Mouse (Mus musculus): ENCODE data around the gene Rdh9. TPM values are rescaled to one million over a fixed set of nuclear protein-coding genes. Genes with fewer than 3 reads are reported as not detected.

The Rdh9 gene
- polyA plus RNA-seq, 1 experiment from 2014 or later = not detected

- ATAC-seq (ENCODE audit: low read depth) = no peak
Measured at GRCm38 (mm10) chr10:127738151-127738882, 37.9 kb upstream of the Rdh9 start.

GRCm38 (mm10) chr10:127739083-127739660, 37.0 kb upstream of the Rdh9 start, which contains the start of gene Zbtb39:
Gene Zbtb39, plus strand, starts transcription at chr10:127739538.
- Histone ChIP-seq H3K9me3 (ENCODE audit: control insufficient read depth, low read length) (no peaks in the 10 kb centered on the region), H3K36me3 (ENCODE audit: control insufficient read depth, insufficient read depth, low read length) (peaks cover 26% of the 10 kb centered on the region), H3K27me3 (ENCODE audit: control insufficient read depth, insufficient read depth, low read length) (no peaks in the 10 kb centered on the region), H3K4me3 (ENCODE audit: low read depth, low read length) (peak within 1 kb of the TSS; percentile 87), H3K4me1 (ENCODE audit: control insufficient read depth, insufficient read depth, low read length) (peaks cover 9% of the 10 kb centered on the region), H3K27ac (ENCODE audit: low read depth, low read length) (peak within 1 kb of the TSS; percentile 70), H3K4me2 (ENCODE audit: low read depth, low read length) (peak within 1 kb of the TSS; percentile 80), H3K9ac (replicated peaks; ENCODE audit: low read depth, low read length) (peak within 1 kb of the TSS; percentile 89)
- 2% methylated on average over 38 of the region's 61 CpGs for WGBS
- ATAC-seq (ENCODE audit: low read depth) = peak; percentile 86

More at GRCm38 (mm10) chr10:127738151-127738882, 37.9 kb upstream of the Rdh9 start:
- Histone ChIP-seq H3K36me3 (ENCODE audit: control insufficient read depth, insufficient read depth, low read length) (peaks cover 17% of the 10 kb centered on the region), H3K9ac (replicated peaks; ENCODE audit: low read depth, low read length) (no peak overlapping the region), H3K4me2 (ENCODE audit: low read depth, low read length) (no peak overlapping the region), H3K27me3 (ENCODE audit: control insufficient read depth, insufficient read depth, low read length) (no peaks in the 10 kb centered on the region), H3K4me3 (ENCODE audit: low read depth, low read length) (no peak overlapping the region), H3K9me3 (ENCODE audit: control insufficient read depth, low read length) (no peaks in the 10 kb centered on the region), H3K4me1 (ENCODE audit: control insufficient read depth, insufficient read depth, low read length) (peaks cover 9% of the 10 kb centered on the region), H3K27ac (ENCODE audit: low read depth, low read length) (no peak overlapping the region)
- 57% methylated on average over 13 of the region's 13 CpGs for WGBS

- no peaks in the 10 kb centered on the region for H3K9me3 ChIP-seq (ENCODE audit: control insufficient read depth, low read length)
- H3K36me3 ChIP-seq (ENCODE audit: control insufficient read depth, insufficient read depth, low read length) = peaks cover 31% of the 10 kb centered on the region
- peaks cover 9% of the 10 kb centered on the region for H3K4me1 ChIP-seq (ENCODE audit: control insufficient read depth, insufficient read depth, low read length)
- H3K27me3 ChIP-seq (ENCODE audit: control insufficient read depth, insufficient read depth, low read length) = no peaks in the 10 kb centered on the region
- peak overlapping the region; percentile 89 for H3K9ac ChIP-seq (replicated peaks; ENCODE audit: low read depth, low read length)
- peak overlapping the region; percentile 80 for H3K4me2 ChIP-seq (ENCODE audit: low read depth, low read length)
- under 1% methylated on average over 43 of the region's 55 CpGs for WGBS
- H3K27ac ChIP-seq (ENCODE audit: low read depth, low read length) = peak overlapping the region; percentile 70
- peak overlapping the region; percentile 87 for H3K4me3 ChIP-seq (ENCODE audit: low read depth, low read length)
- ATAC-seq (ENCODE audit: low read depth) = peak; percentile 70
Measured at GRCm38 (mm10) chr10:127739661-127740161, 36.5 kb upstream of the Rdh9 start.

GRCm38 (mm10) chr10:127744661-127745060, 31.5 kb upstream of the Rdh9 start:
- Histone ChIP-seq H3K4me3 (ENCODE audit: low read depth, low read length) (no peak overlapping the region), H3K9ac (replicated peaks; ENCODE audit: low read depth, low read length) (no peak overlapping the region), H3K36me3 (ENCODE audit: control insufficient read depth, insufficient read depth, low read length) (peaks cover 52% of the 10 kb centered on the region), H3K4me1 (ENCODE audit: control insufficient read depth, insufficient read depth, low read length) (peaks cover 11% of the 10 kb centered on the region), H3K9me3 (ENCODE audit: control insufficient read depth, low read length) (no peaks in the 10 kb centered on the region), H3K4me2 (ENCODE audit: low read depth, low read length) (no peak overlapping the region), H3K27ac (ENCODE audit: low read depth, low read length) (no peak overlapping the region), H3K27me3 (ENCODE audit: control insufficient read depth, insufficient read depth, low read length) (no peaks in the 10 kb centered on the region)
- ATAC-seq (ENCODE audit: low read depth) = no peak
- 63% methylated on average over 5 of the region's 5 CpGs for WGBS

GRCm38 (mm10) chr10:127745886-127746285, 30.3 kb upstream of the Rdh9 start:
- peaks cover 2% of the 10 kb centered on the region; the same call in 1 of the 2 replicates for H3K4me1 ChIP-seq (ENCODE audit: control insufficient read depth, insufficient read depth, low read length)
- peaks cover 52% of the 10 kb centered on the region for H3K36me3 ChIP-seq (ENCODE audit: control insufficient read depth, insufficient read depth, low read length)
- no peak overlapping the region for H3K4me2 ChIP-seq (ENCODE audit: low read depth, low read length)
- WGBS = 81% methylated on average over 5 of the region's 5 CpGs
- H3K4me3 ChIP-seq (ENCODE audit: low read depth, low read length) = no peak overlapping the region
- H3K27me3 ChIP-seq (ENCODE audit: control insufficient read depth, insufficient read depth, low read length) = no peaks in the 10 kb centered on the region
- no peaks in the 10 kb centered on the region for H3K9me3 ChIP-seq (ENCODE audit: control insufficient read depth, low read length)
- no peak overlapping the region for H3K9ac ChIP-seq (replicated peaks; ENCODE audit: low read depth, low read length)
- H3K27ac ChIP-seq (ENCODE audit: low read depth, low read length) = no peak overlapping the region
- no peak for ATAC-seq (ENCODE audit: low read depth)

- H3K36me3 ChIP-seq (ENCODE audit: control insufficient read depth, insufficient read depth, low read length) = peaks cover 45% of the 10 kb centered on the region
- peaks cover 2% of the 10 kb centered on the region; the same call in 1 of the 2 replicates for H3K4me1 ChIP-seq (ENCODE audit: control insufficient read depth, insufficient read depth, low read length)
- WGBS = 92% methylated on average over 8 of the region's 8 CpGs
- H3K27ac ChIP-seq (ENCODE audit: low read depth, low read length) = no peak overlapping the region
- H3K27me3 ChIP-seq (ENCODE audit: control insufficient read depth, insufficient read depth, low read length) = no peaks in the 10 kb centered on the region
- no peaks in the 10 kb centered on the region for H3K9me3 ChIP-seq (ENCODE audit: control insufficient read depth, low read length)
- no peak overlapping the region for H3K9ac ChIP-seq (replicated peaks; ENCODE audit: low read depth, low read length)
- H3K4me2 ChIP-seq (ENCODE audit: low read depth, low read length) = no peak overlapping the region
- no peak overlapping the region for H3K4me3 ChIP-seq (ENCODE audit: low read depth, low read length)
- ATAC-seq (ENCODE audit: low read depth) = no peak
Measured at GRCm38 (mm10) chr10:127747254-127747653, 28.9 kb upstream of the Rdh9 start.

GRCm38 (mm10) chr10:127748847-127749612, 27.2 kb upstream of the Rdh9 start:
- Histone ChIP-seq H3K36me3 (ENCODE audit: control insufficient read depth, insufficient read depth, low read length) (peaks cover 28% of the 10 kb centered on the region), H3K4me1 (ENCODE audit: control insufficient read depth, insufficient read depth, low read length) (peaks cover 2% of the 10 kb centered on the region; the same call in 1 of the 2 replicates), H3K9ac (replicated peaks; ENCODE audit: low read depth, low read length) (no peak overlapping the region), H3K9me3 (ENCODE audit: control insufficient read depth, low read length) (no peaks in the 10 kb centered on the region), H3K27me3 (ENCODE audit: control insufficient read depth, insufficient read depth, low read length) (no peaks in the 10 kb centered on the region), H3K27ac (ENCODE audit: low read depth, low read length) (no peak overlapping the region), H3K4me2 (ENCODE audit: low read depth, low read length) (no peak overlapping the region), H3K4me3 (ENCODE audit: low read depth, low read length) (no peak overlapping the region)
- no peak for ATAC-seq (ENCODE audit: low read depth)
- 6% methylated on average over 8 of the region's 8 CpGs for WGBS

GRCm38 (mm10) chr10:127750136-127750777, 25.9 kb upstream of the Rdh9 start:
- WGBS = 50% methylated on average over 24 of the region's 24 CpGs
- no peak overlapping the region for H3K27ac ChIP-seq (ENCODE audit: low read depth, low read length)
- peaks cover 15% of the 10 kb centered on the region for H3K36me3 ChIP-seq (ENCODE audit: control insufficient read depth, insufficient read depth, low read length)
- no peak for ATAC-seq (ENCODE audit: low read depth)
- no peaks in the 10 kb centered on the region for H3K27me3 ChIP-seq (ENCODE audit: control insufficient read depth, insufficient read depth, low read length)
- peak overlapping the region; percentile 9; the same call in 1 of the 2 replicates for H3K4me2 ChIP-seq (ENCODE audit: low read depth, low read length)
- H3K4me3 ChIP-seq (ENCODE audit: low read depth, low read length) = no peak overlapping the region; the same call in 1 of the 2 replicates
- H3K9ac ChIP-seq (replicated peaks; ENCODE audit: low read depth, low read length) = no peak overlapping the region
- peaks cover 2% of the 10 kb centered on the region; the same call in 1 of the 2 replicates for H3K4me1 ChIP-seq (ENCODE audit: control insufficient read depth, insufficient read depth, low read length)
- H3K9me3 ChIP-seq (ENCODE audit: control insufficient read depth, low read length) = no peaks in the 10 kb centered on the region
